Mouse (Mus musculus) brown adipose tissue, adult 24 weeks (tissue): ENCODE data around the gene Rps10. TPM values are rescaled to one million over a fixed set of nuclear protein-coding genes. Genes with fewer than 3 reads are reported as not detected.
A peak's percentile ranks its signal among the peaks of the same experiment; 100 is the strongest.

Source experiments
- H3K27ac ChIP-seq: fragments of 200-500 bp; replicated peaks from 2 replicates; pipeline ENCODE4 v1.5.1; 2012; ENCODE audit warnings: low read depth, mild to moderate bottlenecking, low read length
- H3K4me1 ChIP-seq: fragments of 200-500 bp; 2 replicates; pipeline ENCODE4 v1.6.1; 2012; ENCODE audit warnings: low read length, mixed read lengths; ENCODE audit not compliant: control insufficient read depth, insufficient read depth, insufficient read length
- H3K4me3 ChIP-seq: fragments of 200-500 bp; 2 replicates; pipeline ENCODE4 v1.5.1; 2012; ENCODE audit warnings: low read depth, mild to moderate bottlenecking, low read length, moderate library complexity; ENCODE audit not compliant: insufficient read depth
- polyA plus RNA-seq: library from polyadenylated mRNA; stranded (reverse); fragments of >200 nt; gene quantifications from 2 replicates; pipeline ENCODE4 v1.2.4, GENCODE M21; 2012; ENCODE audit not compliant: missing spikeins, insufficient read depth, insufficient read length

Gene Rps10
- 671 and 765 TPM in 2 replicates for polyA plus RNA-seq

GRCm38 (mm10) chr17:27636132-27637020 lies at the start of gene Rps10:
Gene Rps10 (minus strand): TSS chr17:27636669.
- Histone ChIP-seq H3K4me3 (peak within 1 kb of the TSS; percentile 62), H3K27ac (no peak within 1 kb of the TSS)

GRCm38 (mm10) chr17:27685550-27685913 lies 49.1 kb upstream of the Rps10 start:
- H3K27ac ChIP-seq: no peak overlapping the region
- H3K4me1 ChIP-seq: no peaks in the 10 kb centered on the region
- no peak overlapping the region for H3K4me3 ChIP-seq

More at GRCm38 (mm10) chr17:27636132-27637020, at the start of gene Rps10:
- H3K4me1 ChIP-seq: no peaks in the 10 kb centered on the region

GRCm38 (mm10) chr17:27684886-27685549 lies 48.5 kb upstream of the Rps10 start:
- H3K27ac ChIP-seq: no peak overlapping the region
- H3K4me1 ChIP-seq: no peaks in the 10 kb centered on the region
- H3K4me3 ChIP-seq: no peak overlapping the region

- no peak overlapping the region for H3K4me3 ChIP-seq
- H3K4me1 ChIP-seq: no peaks in the 10 kb centered on the region
- H3K27ac ChIP-seq: no peak overlapping the region
Measured at GRCm38 (mm10) chr17:27678924-27679813, 42.7 kb upstream of the Rps10 start.

- no peak overlapping the region for H3K27ac ChIP-seq
- no peaks in the 10 kb centered on the region for H3K4me1 ChIP-seq
- H3K4me3 ChIP-seq: no peak overlapping the region
Measured at GRCm38 (mm10) chr17:27677756-27678155, 41.3 kb upstream of the Rps10 start.

GRCm38 (mm10) chr17:27676270-27676669 lies 39.8 kb upstream of the Rps10 start:
- Histone ChIP-seq H3K27ac (no peak overlapping the region), H3K4me1 (no peaks in the 10 kb centered on the region), H3K4me3 (no peak overlapping the region)

- H3K4me1 ChIP-seq: no peaks in the 10 kb centered on the region
- H3K4me3 ChIP-seq: no peak overlapping the region
- H3K27ac ChIP-seq: no peak overlapping the region
Measured at GRCm38 (mm10) chr17:27675453-27675852, 39.0 kb upstream of the Rps10 start.

GRCm38 (mm10) chr17:27673945-27674344 lies 37.5 kb upstream of the Rps10 start:
- Histone ChIP-seq H3K27ac (no peak overlapping the region), H3K4me1 (no peaks in the 10 kb centered on the region), H3K4me3 (no peak overlapping the region)

- no peak overlapping the region for H3K27ac ChIP-seq
- no peaks in the 10 kb centered on the region for H3K4me1 ChIP-seq
- no peak overlapping the region for H3K4me3 ChIP-seq
Measured at GRCm38 (mm10) chr17:27671720-27672119, 35.3 kb upstream of the Rps10 start.

- Histone ChIP-seq H3K4me3 (no peak overlapping the region), H3K27ac (no peak overlapping the region), H3K4me1 (no peaks in the 10 kb centered on the region)
Measured at GRCm38 (mm10) chr17:27658767-27659166, 22.3 kb upstream of the Rps10 start.

- Histone ChIP-seq H3K4me3 (no peak overlapping the region), H3K27ac (no peak overlapping the region), H3K4me1 (no peaks in the 10 kb centered on the region)
Measured at GRCm38 (mm10) chr17:27657123-27657522, 20.7 kb upstream of the Rps10 start.

GRCm38 (mm10) chr17:27656414-27656813 lies 19.9 kb upstream of the Rps10 start:
- Histone ChIP-seq H3K27ac (no peak overlapping the region), H3K4me1 (no peaks in the 10 kb centered on the region), H3K4me3 (no peak overlapping the region)

GRCm38 (mm10) chr17:27656011-27656399 lies 19.5 kb upstream of the Rps10 start:
- Histone ChIP-seq H3K4me1 (no peaks in the 10 kb centered on the region), H3K4me3 (no peak overlapping the region), H3K27ac (no peak overlapping the region)

GRCm38 (mm10) chr17:27655089-27656010 lies 18.9 kb upstream of the Rps10 start, which contains the start of gene Pacsin1:
Gene Pacsin1 (plus strand): TSS chr17:27655509.
- H3K4me1 ChIP-seq: no peaks in the 10 kb centered on the region
- H3K27ac ChIP-seq: no peak within 1 kb of the TSS
- H3K4me3 ChIP-seq: peak within 1 kb of the TSS; percentile 30
